Mouse (Mus musculus): ENCODE results near the gene Rit1. TPM values are rescaled to one million over a fixed set of nuclear protein-coding genes. Genes with fewer than 3 reads are reported as not detected.
A peak's percentile ranks its signal among the peaks of the same experiment; 100 is the strongest.

Gene Rit1
- polyA plus RNA-seq, 1 experiment from 2014 or later, result 36.0 TPM

- Histone ChIP-seq H3K4me2 (ENCODE audit: low read depth, severe bottlenecking) (peak overlapping the region; percentile 87), H3K9ac (ENCODE audit: low read length) (peak overlapping the region; percentile 64), H3K27ac (replicated peaks; ENCODE audit: low read depth, low read length) (0 out of 2 replicates have a peak overlapping the region, but pooled peaks have one; percentile 15), H3K9me3 (ENCODE audit: control insufficient read depth, low read length) (no peaks in the 10 kb centered on the region), H3K4me1 (ENCODE audit: control insufficient read depth, insufficient read depth, low read length) (peaks cover 7% of the 10 kb centered on the region; the same call in 1 of the 2 replicates), H3K36me3 (ENCODE audit: control insufficient read depth, insufficient read depth, low read length) (peaks cover 5% of the 10 kb centered on the region), H3K27me3 (ENCODE audit: control insufficient read depth, insufficient read depth, low read length) (no peaks in the 10 kb centered on the region), H3K4me3 (ENCODE audit: low read depth, low read length) (peak overlapping the region; percentile 55)
- DNase-seq (ENCODE audit: low spot score) (peak; percentile 40), ATAC-seq (ENCODE audit: insufficient number of reproducible peaks, low FRiP score, low TSS enrichment, low read depth) (peak; percentile 61)
- 11% methylated on average over 9 of the region's 9 CpGs for WGBS
Observed at GRCm38 (mm10) chr3:88717198-88717798, 660 bp downstream of the Rit1 start.

DNA sequence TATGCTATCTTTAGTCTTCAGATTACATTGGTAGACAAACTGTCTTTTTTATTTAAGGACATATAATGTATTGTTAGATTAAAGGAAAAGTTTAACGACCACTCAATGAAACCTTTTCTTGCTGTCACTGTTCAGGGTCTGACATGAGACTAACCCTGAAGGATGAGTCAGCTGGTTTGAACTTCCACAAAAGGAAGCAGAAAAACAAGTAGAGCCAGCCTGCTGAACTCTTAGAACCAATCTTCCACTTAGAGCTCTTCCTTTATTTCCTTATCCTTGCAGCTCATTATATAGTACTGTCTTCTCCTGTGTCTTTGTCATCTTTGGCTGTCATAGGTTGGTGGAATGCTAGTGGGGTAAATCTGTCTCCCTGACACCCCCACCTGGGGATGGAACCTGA, 1.2 kb downstream of the Rit1 start:
- no peak for DNase-seq (ENCODE audit: low spot score)
- H3K4me1 ChIP-seq (ENCODE audit: control insufficient read depth, insufficient read depth, low read length), result peaks cover 7% of the 10 kb centered on the region; the same call in 1 of the 2 replicates
- H3K4me2 ChIP-seq (ENCODE audit: low read depth, severe bottlenecking), result no peak overlapping the region
- no peaks in the 10 kb centered on the region for H3K9me3 ChIP-seq (ENCODE audit: control insufficient read depth, low read length)
- no peak overlapping the region for H3K9ac ChIP-seq (ENCODE audit: low read length)
- H3K4me3 ChIP-seq (ENCODE audit: low read depth, low read length), result no peak overlapping the region
- H3K27me3 ChIP-seq (ENCODE audit: control insufficient read depth, insufficient read depth, low read length), result no peaks in the 10 kb centered on the region
- no peak for ATAC-seq (ENCODE audit: insufficient number of reproducible peaks, low FRiP score, low TSS enrichment, low read depth)
- H3K27ac ChIP-seq (replicated peaks; ENCODE audit: low read depth, low read length), result no peak overlapping the region
- peaks cover 3% of the 10 kb centered on the region; the same call in 1 of the 2 replicates for H3K36me3 ChIP-seq (ENCODE audit: control insufficient read depth, insufficient read depth, low read length)
- WGBS, result 84% methylated on average over 1 of the region's 1 CpGs

DNA sequence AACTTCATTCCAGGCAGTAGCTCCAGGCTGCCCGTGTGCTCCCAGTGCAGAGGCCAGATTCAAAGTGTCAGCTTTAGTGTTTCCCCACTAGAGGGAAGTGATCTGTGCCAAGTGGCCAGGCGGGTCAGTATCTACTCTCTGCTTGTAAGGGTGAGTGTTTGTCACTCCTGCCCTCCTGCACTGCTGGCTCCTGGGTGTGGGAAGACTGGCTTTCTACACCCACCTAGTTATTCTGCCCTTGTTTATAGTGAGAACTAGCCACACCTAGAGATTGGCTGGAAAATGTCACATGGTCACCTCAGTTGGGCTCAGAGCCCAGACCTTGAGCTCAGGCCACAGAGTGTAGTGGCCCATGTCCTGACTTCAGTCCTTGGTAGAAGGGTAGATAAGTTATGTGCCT, 2.5 kb downstream of the Rit1 start:
- H3K4me3 ChIP-seq (ENCODE audit: low read depth, low read length), result no peak overlapping the region
- no peak overlapping the region for H3K4me2 ChIP-seq (ENCODE audit: low read depth, severe bottlenecking)
- DNase-seq (ENCODE audit: low spot score) (no peak), ATAC-seq (ENCODE audit: insufficient number of reproducible peaks, low FRiP score, low TSS enrichment, low read depth) (no peak)
- no peaks in the 10 kb centered on the region for H3K9me3 ChIP-seq (ENCODE audit: control insufficient read depth, low read length)
- H3K4me1 ChIP-seq (ENCODE audit: control insufficient read depth, insufficient read depth, low read length), result peaks cover 7% of the 10 kb centered on the region; the same call in 1 of the 2 replicates
- no peaks in the 10 kb centered on the region for H3K27me3 ChIP-seq (ENCODE audit: control insufficient read depth, insufficient read depth, low read length)
- 72% methylated on average over 2 of the region's 2 CpGs for WGBS
- H3K36me3 ChIP-seq (ENCODE audit: control insufficient read depth, insufficient read depth, low read length), result no peaks in the 10 kb centered on the region
- H3K9ac ChIP-seq (ENCODE audit: low read length), result no peak overlapping the region
- no peak overlapping the region for H3K27ac ChIP-seq (replicated peaks; ENCODE audit: low read depth, low read length)

DNA sequence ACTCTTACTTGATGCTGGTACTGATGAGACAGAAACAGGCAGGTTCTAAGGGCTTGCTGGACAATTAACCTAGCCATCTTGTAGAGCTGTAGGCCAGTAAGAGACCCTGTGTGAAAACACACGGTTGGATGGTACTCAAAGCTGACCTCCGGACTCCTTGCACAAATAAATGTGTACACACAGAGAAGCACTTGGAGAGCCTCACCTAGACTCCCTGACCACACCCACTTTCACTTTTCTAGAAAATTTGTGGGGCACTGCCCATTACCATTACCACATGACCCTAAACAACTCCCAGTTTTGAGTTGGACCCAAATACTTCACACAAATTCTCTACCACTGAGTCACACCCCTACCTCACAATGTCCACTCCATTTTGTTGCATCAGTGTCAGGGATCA, 19.9 kb downstream of the Rit1 start:
- Histone ChIP-seq H3K9me3 (ENCODE audit: control insufficient read depth, low read length) (no peaks in the 10 kb centered on the region), H3K36me3 (ENCODE audit: control insufficient read depth, insufficient read depth, low read length) (no peaks in the 10 kb centered on the region), H3K27me3 (ENCODE audit: control insufficient read depth, insufficient read depth, low read length) (no peaks in the 10 kb centered on the region), H3K9ac (ENCODE audit: low read length) (no peak overlapping the region), H3K27ac (replicated peaks; ENCODE audit: low read depth, low read length) (no peak overlapping the region), H3K4me1 (ENCODE audit: control insufficient read depth, insufficient read depth, low read length) (no peaks in the 10 kb centered on the region), H3K4me3 (ENCODE audit: low read depth, low read length) (no peak overlapping the region), H3K4me2 (ENCODE audit: low read depth, severe bottlenecking) (no peak overlapping the region)
- no peak for ATAC-seq (ENCODE audit: insufficient number of reproducible peaks, low FRiP score, low TSS enrichment, low read depth)
- 91% methylated on average over 2 of the region's 2 CpGs for WGBS
- no peak for DNase-seq (ENCODE audit: low spot score)

- H3K4me3 ChIP-seq (ENCODE audit: low read depth, low read length), result no peak overlapping the region
- 64% methylated on average over 3 of the region's 3 CpGs for WGBS
- H3K36me3 ChIP-seq (ENCODE audit: control insufficient read depth, insufficient read depth, low read length), result no peaks in the 10 kb centered on the region
- ATAC-seq (ENCODE audit: insufficient number of reproducible peaks, low FRiP score, low TSS enrichment, low read depth) (no peak), DNase-seq (ENCODE audit: low spot score) (peak; percentile 72)
- no peaks in the 10 kb centered on the region for H3K4me1 ChIP-seq (ENCODE audit: control insufficient read depth, insufficient read depth, low read length)
- no peak overlapping the region for H3K4me2 ChIP-seq (ENCODE audit: low read depth, severe bottlenecking)
- no peak overlapping the region for H3K9ac ChIP-seq (ENCODE audit: low read length)
- no peak overlapping the region for H3K27ac ChIP-seq (replicated peaks; ENCODE audit: low read depth, low read length)
- no peaks in the 10 kb centered on the region for H3K9me3 ChIP-seq (ENCODE audit: control insufficient read depth, low read length)
- H3K27me3 ChIP-seq (ENCODE audit: control insufficient read depth, insufficient read depth, low read length), result no peaks in the 10 kb centered on the region
Observed at GRCm38 (mm10) chr3:88738641-88739040, 22.0 kb downstream of the Rit1 start.

DNA sequence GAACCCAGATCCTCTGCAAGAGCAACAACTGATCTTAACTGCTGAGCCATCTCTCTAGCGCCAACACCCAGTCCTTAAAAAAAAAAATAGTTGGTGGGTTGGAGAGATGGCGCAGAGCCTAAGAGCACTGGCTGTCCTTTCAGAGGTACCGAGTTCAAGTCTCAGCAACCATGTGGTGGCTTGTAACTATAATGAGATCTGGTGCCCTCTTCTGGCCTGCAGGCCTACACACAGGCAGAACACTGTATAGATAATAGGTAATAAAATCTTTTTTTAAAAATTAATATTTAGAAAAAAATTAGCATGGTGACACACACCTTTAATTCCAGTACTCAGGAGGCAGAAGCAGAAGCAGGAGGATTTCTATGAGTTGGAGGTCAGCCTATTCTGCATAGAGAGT, 23.5 kb downstream of the Rit1 start:
- WGBS, result 94% methylated on average over 3 of the region's 3 CpGs
- H3K4me2 ChIP-seq (ENCODE audit: low read depth, severe bottlenecking), result no peak overlapping the region

DNA sequence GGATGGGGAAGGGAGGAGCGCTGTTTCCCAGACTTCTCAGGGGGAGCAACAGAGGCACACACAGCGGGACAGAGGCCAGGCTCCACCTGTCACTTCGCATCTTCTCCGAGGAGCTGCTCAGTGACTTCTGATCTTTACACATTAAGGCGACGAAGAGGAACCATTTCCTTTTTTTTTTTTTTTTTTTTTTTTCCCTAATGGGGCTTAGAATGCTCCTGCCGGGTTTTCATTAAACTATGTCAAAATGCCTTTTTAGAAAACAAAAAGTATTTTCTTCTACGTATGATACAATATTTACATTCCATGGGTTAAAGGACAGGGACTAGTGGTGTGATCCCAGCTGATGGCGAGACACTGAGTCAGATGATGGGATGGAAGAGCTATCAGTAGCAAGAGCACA, 28.9 kb downstream of the Rit1 start:
- ATAC-seq (ENCODE audit: insufficient number of reproducible peaks, low FRiP score, low TSS enrichment, low read depth), result no peak

More for the DNA sequence above, 23.5 kb downstream of the Rit1 start:
- Histone ChIP-seq H3K4me1 (ENCODE audit: control insufficient read depth, insufficient read depth, low read length) (no peaks in the 10 kb centered on the region), H3K27me3 (ENCODE audit: control insufficient read depth, insufficient read depth, low read length) (no peaks in the 10 kb centered on the region), H3K4me3 (ENCODE audit: low read depth, low read length) (no peak overlapping the region), H3K36me3 (ENCODE audit: control insufficient read depth, insufficient read depth, low read length) (no peaks in the 10 kb centered on the region; the same call in none of the 2 replicates), H3K9me3 (ENCODE audit: control insufficient read depth, low read length) (no peaks in the 10 kb centered on the region), H3K27ac (replicated peaks; ENCODE audit: low read depth, low read length) (no peak overlapping the region), H3K9ac (ENCODE audit: low read length) (no peak overlapping the region)
- DNase-seq (ENCODE audit: low spot score) (no peak), ATAC-seq (ENCODE audit: insufficient number of reproducible peaks, low FRiP score, low TSS enrichment, low read depth) (no peak)

GRCm38 (mm10) chr3:88746139-88746870, 29.7 kb downstream of the Rit1 start:
- Histone ChIP-seq H3K9me3 (ENCODE audit: control insufficient read depth, low read length) (peaks cover 6% of the 10 kb centered on the region; the same call in 1 of the 2 replicates), H3K27ac (replicated peaks; ENCODE audit: low read depth, low read length) (no peak overlapping the region), H3K4me3 (ENCODE audit: low read depth, low read length) (no peak overlapping the region), H3K36me3 (ENCODE audit: control insufficient read depth, insufficient read depth, low read length) (peaks cover 21% of the 10 kb centered on the region), H3K27me3 (ENCODE audit: control insufficient read depth, insufficient read depth, low read length) (no peaks in the 10 kb centered on the region), H3K4me2 (ENCODE audit: low read depth, severe bottlenecking) (no peak overlapping the region), H3K4me1 (ENCODE audit: control insufficient read depth, insufficient read depth, low read length) (no peaks in the 10 kb centered on the region), H3K9ac (ENCODE audit: low read length) (no peak overlapping the region)
- WGBS, result 94% methylated on average over 15 of the region's 15 CpGs
- DNase-seq (ENCODE audit: low spot score) (no peak), ATAC-seq (ENCODE audit: insufficient number of reproducible peaks, low FRiP score, low TSS enrichment, low read depth) (no peak)

More for the DNA sequence above, 28.9 kb downstream of the Rit1 start:
- Histone ChIP-seq H3K4me2 (ENCODE audit: low read depth, severe bottlenecking) (no peak overlapping the region), H3K4me1 (ENCODE audit: control insufficient read depth, insufficient read depth, low read length) (no peaks in the 10 kb centered on the region), H3K9me3 (ENCODE audit: control insufficient read depth, low read length) (peaks cover 6% of the 10 kb centered on the region; the same call in 1 of the 2 replicates), H3K27ac (replicated peaks; ENCODE audit: low read depth, low read length) (no peak overlapping the region), H3K36me3 (ENCODE audit: control insufficient read depth, insufficient read depth, low read length) (peaks cover 21% of the 10 kb centered on the region), H3K27me3 (ENCODE audit: control insufficient read depth, insufficient read depth, low read length) (no peaks in the 10 kb centered on the region), H3K4me3 (ENCODE audit: low read depth, low read length) (no peak overlapping the region), H3K9ac (ENCODE audit: low read length) (no peak overlapping the region)
- 93% methylated on average over 9 of the region's 9 CpGs for WGBS
- no peak for DNase-seq (ENCODE audit: low spot score)

Measured in limb, embryonic 11.5 days (tissue).